Mouse (Mus musculus) heart, postnatal 36 days (tissue): ENCODE results near the gene Vhl. TPM values are rescaled to one million over a fixed set of nuclear protein-coding genes. Genes with fewer than 3 reads are reported as not detected.

Experiments used
- DNase-seq, 2 experiments: peaks; one replicate each; pipeline ENCODE4 v3.0.0; 2021 to 2022
- intact Hi-C: fragments of 180-260 bp; cut with DNase I; formaldehyde crosslinking; loops from one replicate; pipeline ENCODE4 v1.15.1; 2025
- total RNA-seq, 2 experiments: library from RNA; stranded (reverse); gene quantifications; 2 replicates each; pipeline ENCODE4 v1.2.3; 2021

Vhl gene
- total RNA-seq, result 10 to 100 TPM; 10.5 to 13.8 TPM

DNA sequence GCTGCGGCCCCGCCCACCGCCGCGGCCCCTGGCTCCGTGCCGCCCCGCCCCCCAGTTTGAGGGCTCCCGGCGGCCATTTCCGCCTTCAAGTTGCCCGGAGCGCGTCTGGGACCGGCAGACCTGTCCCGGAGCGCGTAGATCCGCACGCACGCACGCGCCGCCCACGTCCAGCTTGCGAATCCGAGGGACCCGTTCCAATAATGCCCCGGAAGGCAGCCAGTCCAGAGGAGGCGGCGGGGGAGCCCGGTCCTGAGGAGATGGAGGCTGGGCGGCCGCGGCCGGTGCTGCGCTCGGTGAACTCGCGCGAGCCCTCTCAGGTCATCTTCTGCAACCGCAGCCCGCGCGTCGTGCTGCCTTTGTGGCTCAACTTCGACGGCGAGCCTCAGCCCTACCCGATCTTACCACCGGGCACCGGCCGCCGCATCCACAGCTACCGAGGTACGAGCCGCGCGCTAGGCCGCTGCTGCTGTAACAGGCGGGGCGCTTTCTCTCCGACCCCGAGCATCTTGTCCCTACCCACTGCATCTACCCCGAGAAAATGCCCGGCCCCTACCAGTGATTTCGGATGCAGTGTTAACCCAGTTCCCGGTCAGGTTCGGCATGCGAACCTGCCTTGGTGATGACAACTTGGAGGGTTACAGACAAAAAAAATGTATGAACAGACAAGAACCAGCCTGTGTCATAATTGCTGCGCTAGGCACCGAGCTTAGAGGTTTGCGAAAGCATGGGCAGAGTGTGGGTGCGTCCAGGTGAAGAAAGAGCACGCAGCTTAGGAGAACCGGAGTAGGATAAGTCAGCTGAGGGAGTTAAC, at the start of gene Vhl:
Gene Vhl (plus strand): TSS at position 19 of the 811 bp plus-strand sequence.
- intact Hi-C loops, result loop anchor here (2.0 to 5.0 kb wide), 2 partner anchors 19 to 142 kb away; partner anchors contain the start of genes Brk1 and Creld1

DNA sequence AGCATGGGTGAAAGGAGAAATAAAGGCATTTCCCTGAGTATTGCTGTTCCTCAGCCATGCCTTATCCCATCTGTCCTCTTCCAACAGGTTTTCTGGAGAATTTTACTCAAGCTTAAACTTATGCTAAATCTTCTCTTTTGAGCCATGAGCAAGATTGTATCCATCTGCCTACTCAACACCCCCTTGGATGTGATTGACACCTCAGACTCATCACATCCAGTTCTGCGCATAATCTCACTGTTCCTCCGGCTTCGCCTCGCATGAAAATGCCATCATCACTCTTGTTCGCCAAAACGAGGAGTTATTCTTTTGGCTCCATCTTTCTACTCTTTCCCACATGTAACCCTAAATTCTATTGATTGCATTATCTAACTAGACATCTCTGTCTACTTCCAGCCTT, 47.7 kb upstream of the Vhl start:
- DNase-seq, result no peak
- intact Hi-C loops, result no loop called here

More for the DNA sequence above, at the start of gene Vhl:
- peak; percentile 87 to 90 for DNase-seq

DNA sequence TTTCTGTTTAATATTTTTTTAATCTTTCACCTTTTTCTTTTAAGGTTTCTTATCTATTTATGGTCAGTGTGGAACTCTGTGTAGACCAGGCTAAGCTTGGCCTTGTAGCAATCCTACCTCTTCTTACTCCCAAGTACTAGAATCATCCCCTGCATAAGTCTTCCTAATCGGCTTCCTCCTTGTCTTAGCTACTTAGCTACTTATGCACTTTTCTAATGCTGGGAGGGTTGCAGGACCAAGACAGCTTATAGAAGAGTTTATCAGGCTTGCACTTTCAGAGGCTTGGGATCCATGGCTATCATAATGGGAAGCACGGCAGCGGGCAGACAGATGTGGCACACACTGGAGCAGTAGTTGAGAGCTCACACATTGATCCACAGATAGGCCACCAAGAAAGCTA, 44.5 kb upstream of the Vhl start:
- DNase-seq, result no peak
- intact Hi-C loops, result no loop called here

DNA sequence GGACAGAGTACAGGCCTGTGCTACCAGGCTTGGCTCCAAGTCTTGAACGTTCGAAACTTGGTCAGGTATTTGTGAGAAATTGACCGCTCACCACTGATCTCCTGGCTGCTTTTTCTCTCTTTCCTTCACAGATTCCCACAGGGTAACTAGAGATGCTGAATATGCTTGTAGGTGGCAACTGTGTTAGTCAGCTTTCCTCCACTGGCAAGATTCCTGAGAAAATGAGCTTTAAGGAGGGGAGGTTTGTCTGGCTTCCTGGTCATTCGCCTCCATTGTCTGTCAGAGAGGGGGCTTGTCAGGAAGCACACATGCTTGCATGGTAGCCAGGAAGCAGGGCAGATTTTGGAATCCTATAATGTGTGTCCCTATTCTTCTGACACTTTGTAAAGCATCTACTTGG, 40.7 kb upstream of the Vhl start:
- DNase-seq, result no peak
- intact Hi-C loops, result no loop called here

DNA sequence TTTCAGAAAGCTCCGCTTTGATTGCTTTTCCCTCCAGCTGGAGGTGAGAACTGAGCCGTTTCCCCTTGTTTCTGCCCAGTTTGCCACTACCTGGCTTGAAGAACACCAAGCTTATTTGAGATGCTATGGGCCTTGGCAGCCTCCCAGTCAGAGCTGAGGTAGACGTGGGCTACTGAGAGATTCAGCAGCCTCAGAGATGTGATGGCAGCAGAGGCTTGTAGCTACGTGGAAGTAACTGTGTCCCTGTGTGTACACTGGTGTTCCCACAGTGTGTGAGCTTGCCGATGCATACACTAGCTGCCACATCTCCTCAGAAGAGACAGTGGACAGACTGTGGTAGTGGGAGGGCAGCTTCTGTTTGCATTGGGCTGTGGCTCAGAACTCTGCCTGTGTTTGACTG, 38.7 kb upstream of the Vhl start:
- intact Hi-C loops, result no loop called here
- no peak for DNase-seq

DNA sequence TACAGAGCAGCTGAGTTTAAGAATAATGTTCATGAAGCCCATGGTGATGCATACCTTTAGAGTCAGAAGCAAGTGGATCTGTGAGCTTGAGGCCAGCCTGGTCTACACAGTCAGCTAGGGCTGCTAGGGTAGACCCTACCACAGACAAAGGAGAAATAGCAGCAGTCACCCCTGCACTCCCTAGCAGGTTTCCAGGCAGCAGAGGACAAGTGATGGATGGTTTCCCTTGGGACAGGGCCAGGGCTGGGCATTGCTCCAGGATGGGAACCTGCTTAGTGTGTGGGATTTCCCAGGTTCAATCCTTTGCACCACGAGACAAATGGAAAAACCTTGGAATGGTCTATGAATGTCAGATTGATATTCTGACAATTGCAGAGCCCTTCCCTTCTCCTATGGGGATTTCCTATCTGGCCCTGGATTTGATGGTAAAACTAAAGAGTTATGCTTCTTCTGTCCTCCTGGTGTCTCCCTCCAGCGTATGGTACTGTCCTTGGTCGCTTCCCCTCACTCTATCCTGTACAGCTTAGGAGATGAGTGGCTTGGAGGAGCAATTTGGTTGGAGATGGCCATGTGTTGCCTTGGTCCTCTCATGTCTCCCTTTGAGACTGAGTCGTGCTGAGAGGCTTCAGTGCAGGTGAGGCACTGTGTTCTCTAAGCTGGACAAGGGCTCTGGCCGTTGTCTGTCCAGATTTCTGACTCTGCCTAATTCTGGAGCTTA, 37.1 kb upstream of the Vhl start:
- peak in 1 of 2 experiments; percentile 7 for DNase-seq
- intact Hi-C loops, result no loop called here

DNA sequence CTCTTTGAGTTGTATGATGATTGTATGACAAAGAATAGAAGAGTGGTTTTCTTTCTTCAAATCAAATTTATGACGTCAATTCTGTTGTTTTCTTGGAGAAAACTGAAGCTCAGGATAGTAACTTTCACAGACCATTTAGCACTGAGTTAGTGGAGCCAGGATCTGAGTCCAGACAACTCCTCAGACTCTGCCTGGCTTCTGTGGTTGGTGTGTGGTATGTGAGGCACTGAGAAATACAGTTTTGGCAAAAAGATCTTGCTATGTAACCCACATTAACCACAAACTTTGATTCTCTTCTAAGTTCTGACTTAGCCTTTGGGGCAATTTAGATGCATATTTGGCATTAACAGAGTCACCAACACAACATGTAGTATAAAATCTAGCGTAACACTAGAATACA, 31.1 kb upstream of the Vhl start:
- DNase-seq, result no peak
- intact Hi-C loops, result no loop called here

DNA sequence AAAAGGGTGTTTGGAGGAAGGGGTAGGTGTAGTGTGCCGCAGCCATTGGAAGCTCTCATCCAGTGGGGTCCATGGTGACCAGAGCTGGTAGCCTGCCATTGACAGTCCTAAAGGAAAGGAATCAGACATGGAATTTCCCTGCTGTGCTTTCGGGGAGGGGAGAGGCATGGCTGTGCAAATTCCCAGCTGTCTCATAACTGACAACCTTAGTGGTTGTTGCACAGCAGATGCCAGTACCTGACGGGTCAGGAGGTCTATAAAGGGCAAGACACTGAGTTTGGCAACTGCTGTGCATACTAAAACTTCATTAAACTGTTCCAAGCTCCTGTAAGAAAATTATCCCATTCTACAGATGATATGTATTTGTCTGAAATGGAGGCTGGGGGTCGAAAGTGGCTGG, 25.8 kb upstream of the Vhl start:
- intact Hi-C loops, result no loop called here

DNA sequence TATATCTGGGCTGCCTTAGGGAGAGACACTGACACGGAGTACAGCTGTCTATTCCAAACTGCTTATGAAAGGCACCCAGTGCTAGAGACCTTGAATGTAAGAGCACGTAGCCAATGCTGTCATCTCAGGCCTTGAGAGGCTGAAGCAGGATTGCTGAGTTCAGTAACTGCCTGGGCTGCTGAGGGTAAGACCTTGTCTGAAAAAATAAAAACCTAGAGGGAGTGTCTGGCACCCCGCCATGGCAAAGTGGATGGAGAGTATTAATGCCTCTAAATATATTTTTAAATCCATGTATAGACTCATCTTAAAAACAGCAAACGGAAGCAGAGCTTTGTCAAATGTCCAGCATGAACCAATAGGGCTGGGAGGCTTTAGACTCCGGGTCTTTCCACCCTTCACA, 23.9 kb upstream of the Vhl start:
- intact Hi-C loops, result loop anchor here (5.0 to 10.0 kb wide), 2 partner anchors 68 to 275 kb away; partner anchors contain the start of genes Emc3, Fancd2 and Ogg1
- no peak for DNase-seq

More for the DNA sequence above, 25.8 kb upstream of the Vhl start:
- no peak for DNase-seq

DNA sequence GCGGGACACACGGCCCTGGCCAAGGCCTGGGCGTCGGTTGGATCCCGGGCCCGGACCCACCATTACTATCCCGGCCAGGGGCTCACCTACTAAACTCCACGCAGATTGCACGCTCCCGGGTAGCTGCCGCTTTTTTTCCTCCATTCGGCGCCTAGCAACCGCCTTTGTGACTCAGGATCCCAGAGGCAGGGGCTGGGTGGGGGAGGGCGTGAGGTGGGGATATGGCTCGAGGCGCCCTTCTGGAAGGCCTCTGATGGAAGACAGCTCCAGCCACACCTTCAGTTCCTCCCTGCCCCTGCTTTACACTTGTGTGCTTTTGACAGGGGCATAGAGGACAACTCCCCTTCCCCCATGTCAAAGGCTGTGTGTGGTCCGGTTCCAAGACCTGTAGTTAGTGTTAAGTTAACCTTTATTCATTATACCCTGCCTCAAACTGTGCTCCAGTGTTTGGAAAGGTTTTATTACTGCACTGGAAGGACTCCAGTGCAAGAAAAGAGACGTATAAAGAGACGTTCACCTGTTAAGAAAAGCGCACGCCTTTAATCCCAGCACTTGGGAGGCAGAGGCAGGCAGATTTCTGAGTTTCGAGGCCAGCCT, 23.1 kb upstream of the Vhl start, which contains the start of gene Fancd2os:
Gene Fancd2os (minus strand): TSS at position 173 of the 597 bp plus-strand sequence.
- intact Hi-C loops, result loop anchor here (5.0 to 10.0 kb wide), 2 partner anchors 68 to 276 kb away; partner anchors contain the start of genes Emc3, Fancd2 and Ogg1
- no peak for DNase-seq

DNA sequence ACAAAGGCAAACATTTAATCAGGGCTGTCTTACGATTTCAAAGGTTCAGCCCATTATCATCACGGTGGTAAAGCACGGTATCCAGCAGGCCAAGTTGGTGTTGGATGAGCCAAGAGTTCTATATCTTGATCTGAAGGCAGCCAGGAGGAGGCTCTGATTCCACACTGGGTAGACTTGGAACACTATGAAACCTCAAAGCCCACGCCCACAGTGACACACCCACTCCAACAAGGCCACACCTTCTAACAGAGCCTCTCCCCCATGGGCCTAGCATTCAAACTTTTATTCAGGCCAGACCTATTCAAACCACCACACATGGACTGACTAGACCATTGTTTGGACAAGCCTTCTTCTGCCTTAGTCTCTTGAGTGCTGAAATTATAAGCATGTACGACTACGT, 20.9 kb upstream of the Vhl start:
- intact Hi-C loops, result loop anchor here (5.0 to 10.0 kb wide), 2 partner anchors 71 to 278 kb away; partner anchors contain the start of genes Emc3, Fancd2 and Ogg1
- DNase-seq, result no peak

DNA sequence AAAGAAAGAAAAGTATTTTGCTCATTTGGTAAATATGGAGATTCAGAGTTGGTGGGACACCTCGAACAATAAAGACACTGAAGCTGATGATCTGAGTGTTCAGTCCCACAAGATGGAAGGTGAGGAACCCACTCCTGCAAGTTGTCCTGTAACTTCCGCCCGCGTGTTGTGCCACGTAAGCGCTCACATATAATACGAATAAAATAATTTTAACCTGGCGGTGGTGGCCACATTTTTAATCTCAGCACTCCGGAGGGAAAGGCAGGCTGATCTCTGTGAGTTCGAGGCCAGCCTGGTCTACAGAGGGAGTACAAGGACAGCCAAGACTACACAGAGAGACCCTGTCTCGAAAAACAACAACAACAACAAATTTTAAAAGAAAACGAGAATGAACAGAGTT, 19.8 kb upstream of the Vhl start:
- intact Hi-C loops, result loop anchor here (2.0 to 10.0 kb wide), 3 partner anchors 19 to 279 kb away; partner anchors contain the start of genes Emc3, Fancd2, Ogg1 and Vhl
- DNase-seq, result no peak

DNA sequence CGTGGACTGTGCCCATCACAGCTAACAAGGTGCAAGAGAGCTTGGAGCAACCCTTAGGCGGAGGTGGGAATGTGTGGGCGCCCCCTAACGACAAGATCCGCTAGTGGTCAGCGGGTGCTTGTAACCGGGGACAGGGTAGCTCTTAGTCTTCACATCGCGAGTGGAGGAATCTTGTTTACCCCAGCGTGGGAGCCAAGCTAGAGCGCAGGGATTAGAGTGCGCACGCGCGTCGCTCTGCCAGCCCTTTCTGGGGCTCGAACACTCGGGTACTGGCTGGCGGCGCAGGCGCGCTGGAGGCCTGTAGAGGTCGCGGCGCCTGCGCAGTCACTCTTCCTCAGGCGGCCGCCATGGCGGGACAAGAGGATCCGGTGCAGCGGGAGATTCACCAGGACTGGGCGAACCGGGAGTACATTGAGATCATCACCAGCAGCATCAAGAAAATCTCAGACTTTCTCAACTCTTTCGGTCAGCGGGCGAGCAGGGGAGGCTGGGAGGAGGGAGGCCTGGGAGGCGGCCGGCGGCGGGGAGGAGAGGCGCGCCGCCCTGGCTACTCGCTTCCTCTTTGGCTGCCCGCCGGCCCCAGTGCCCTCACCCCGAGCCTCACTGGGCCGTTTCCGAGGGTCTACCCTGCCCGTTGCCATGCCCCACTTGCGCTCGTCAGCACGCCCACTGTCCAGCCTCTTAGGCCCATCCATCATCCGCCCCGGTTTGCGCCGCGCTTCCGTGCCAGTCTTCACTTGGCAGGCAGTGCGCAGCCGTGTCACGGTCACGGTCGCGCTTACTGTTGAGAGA, 19.1 kb upstream of the Vhl start, which contains the start of gene Brk1:
Gene Brk1 (plus strand): TSS at position 341 of the 792 bp plus-strand sequence.
- peak; percentile 87 to 92 for DNase-seq
- intact Hi-C loops, result loop anchor here (2.0 to 10.0 kb wide), 3 partner anchors 18 to 280 kb away; partner anchors contain the start of genes Emc3, Fancd2, Ogg1 and Vhl

DNA sequence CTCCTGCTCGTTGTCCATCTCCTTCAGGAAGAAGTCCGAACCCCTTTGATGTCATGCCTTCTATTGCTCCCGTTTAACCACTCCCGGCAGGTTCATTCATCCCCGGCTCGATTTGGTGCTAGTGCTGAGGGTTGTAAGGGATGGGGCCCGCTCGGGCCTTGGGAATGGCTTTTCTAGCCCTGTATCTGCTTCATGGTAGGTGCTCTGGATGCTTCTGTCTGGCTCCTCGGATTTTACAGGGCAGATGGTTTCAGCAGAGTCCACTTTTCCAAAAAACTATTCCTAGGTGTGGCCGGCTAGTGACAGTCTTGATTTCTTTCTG, 18.6 kb upstream of the Vhl start:
- intact Hi-C loops, result loop anchor here (2.0 to 10.0 kb wide), 2 partner anchors 18 to 280 kb away; partner anchors contain the start of genes Ogg1 and Vhl
- DNase-seq, result no peak

DNA sequence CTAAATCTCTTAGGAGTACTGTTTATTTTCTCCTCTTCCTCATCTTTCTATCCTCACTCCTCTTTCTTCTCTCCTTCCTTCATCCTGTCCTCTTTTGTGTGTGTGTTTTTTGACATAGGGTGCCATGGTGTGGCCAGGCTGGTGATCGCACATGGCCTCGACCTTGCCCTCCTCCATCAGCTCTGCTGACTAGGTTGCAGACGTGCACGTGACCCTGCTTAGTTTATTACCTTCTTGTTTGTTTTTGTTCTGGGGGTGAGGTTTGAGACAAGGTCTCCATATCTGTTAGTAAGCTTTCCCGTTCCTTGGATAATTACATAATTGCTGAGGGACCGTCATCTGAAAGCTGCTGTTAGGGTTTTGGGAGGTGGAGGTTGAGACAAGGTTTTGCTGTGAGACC, 14.9 kb upstream of the Vhl start:
- no peak for DNase-seq
- intact Hi-C loops, result loop anchor here (10.0 kb wide), 1 partner anchor 284 kb away; the partner anchor contains the start of gene Ogg1

DNA sequence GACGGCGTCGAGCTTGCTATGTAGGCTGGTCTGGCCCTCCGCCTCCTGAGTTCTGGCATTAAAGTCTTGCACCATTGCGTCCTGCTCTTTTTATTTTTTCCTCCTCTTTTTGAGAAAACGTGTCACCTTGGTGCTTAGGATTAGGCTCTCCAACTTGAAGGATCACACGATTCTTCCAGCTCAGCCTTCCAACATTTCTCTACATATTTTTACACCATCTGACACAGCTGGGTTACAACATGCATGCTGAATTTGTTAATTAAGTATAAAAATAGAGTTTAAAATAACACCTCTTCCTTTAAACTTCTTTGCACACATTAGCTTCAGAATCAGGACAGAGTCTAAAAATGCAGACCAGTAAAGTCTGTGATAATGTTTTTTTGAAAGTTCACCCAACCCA, 14.5 kb upstream of the Vhl start:
- DNase-seq, result no peak

DNA sequence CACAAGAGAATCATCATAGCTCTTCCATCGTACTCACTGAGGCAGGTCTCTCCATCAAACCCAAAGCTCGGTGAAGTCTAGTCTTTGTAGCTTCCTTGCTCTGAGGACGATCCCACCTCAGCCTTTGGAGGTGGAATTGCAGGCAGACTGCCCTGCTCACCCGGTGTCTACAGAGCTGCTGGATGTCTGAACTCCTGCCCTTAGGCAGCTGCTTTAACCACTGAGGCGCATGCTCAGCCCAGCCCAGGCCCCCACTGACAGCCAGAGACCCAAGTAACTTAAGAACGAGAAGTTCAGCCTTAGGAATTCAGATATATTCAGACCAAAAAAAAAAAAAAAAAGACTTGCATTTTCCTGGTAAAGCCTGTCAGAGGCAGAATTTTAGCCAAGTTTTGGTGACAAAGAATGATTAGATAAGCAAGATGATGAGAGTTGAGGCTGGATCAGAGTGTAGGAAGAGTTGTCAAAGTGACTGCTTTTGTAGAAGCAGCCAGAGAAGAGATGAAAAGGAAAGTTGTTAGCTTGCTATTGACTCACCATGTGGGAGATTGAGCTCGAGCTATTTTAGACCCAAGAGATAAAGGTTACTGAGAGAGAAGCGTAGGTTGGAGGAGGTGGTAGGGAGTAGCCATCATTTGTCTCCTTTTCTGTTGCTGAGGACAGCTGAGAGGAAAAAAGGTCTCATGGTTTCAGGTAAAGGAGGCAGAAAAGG, 11.3 kb upstream of the Vhl start:
- no peak for DNase-seq
- intact Hi-C loops, result no loop called here

More for the DNA sequence above, 14.5 kb upstream of the Vhl start:
- intact Hi-C loops, result loop anchor here (10.0 kb wide), 1 partner anchor 284 kb away; the partner anchor contains the start of gene Ogg1

DNA sequence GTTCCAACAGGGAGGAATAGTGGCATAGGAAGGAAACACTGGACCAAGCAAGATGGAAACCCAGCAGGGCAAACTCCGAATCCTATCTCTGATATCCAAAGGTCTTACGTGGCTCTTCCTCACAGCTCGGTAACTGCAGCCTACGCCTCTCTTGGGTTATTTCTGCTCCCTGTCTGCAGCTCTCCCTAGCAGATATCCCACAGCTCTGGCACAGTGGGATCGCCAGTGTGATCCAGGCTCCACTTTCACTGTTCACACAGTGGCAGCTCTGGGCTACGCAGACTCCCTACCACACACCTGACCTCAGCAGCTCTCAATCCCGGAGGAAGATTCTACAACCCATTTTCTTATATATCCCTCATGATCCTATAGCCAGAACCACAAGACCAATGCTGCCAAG, 9.6 kb upstream of the Vhl start:
- intact Hi-C loops, result no loop called here
- DNase-seq, result no peak

DNA sequence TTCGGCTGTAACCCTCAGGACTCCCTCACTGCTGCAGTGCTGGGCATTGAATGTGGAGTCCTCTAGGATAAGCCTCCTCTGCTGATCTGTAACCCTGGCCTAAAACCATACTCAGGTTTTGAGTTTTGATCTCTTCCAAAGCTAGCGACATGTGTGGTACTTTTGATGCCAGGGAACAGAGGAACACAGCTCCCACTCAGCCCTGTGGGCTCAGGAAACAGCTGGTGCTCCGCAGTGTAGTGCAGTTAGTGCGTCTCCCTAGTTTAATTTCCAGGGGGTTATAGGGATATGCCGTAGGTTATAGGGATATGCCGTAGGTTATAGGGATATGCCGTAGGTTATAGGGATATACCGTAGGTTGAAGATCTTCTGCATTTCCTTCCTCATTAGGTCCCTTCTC, 8.8 kb upstream of the Vhl start:
- intact Hi-C loops, result no loop called here
- DNase-seq, result no peak
